Mouse (Mus musculus) embryonic facial prominence, embryonic 15.5 days (tissue): ENCODE results near the gene P2ry10b. TPM values are rescaled to one million over a fixed set of nuclear protein-coding genes. Genes with fewer than 3 reads are reported as not detected.

Experiments used
- ATAC-seq: fragments of 200-750 bp; cut with Nextera tagmentation; 2 replicates; pipeline ENCODE4 v1.8.0; 2017; ENCODE audit warnings: low read depth, moderate TSS enrichment; ENCODE audit not compliant: insufficient number of reproducible peaks, low FRiP score, low TSS enrichment
- H3K27ac ChIP-seq: fragments of 300-500 bp; sonication (generic); replicated peaks from 2 replicates; pipeline ENCODE4 v1.5.1; 2015; ENCODE audit warnings: mild to moderate bottlenecking, inconsistent platforms
- H3K27me3 ChIP-seq: fragments of 300-500 bp; sonication (generic); 2 replicates; pipeline ENCODE4 v1.6.1; 2015; ENCODE audit warnings: inconsistent platforms
- H3K36me3 ChIP-seq: fragments of 300-500 bp; sonication (generic); 2 replicates; pipeline ENCODE4 v1.6.1; 2015; ENCODE audit warnings: mild to moderate bottlenecking, inconsistent platforms
- H3K4me1 ChIP-seq: fragments of 300-500 bp; sonication (generic); 2 replicates; pipeline ENCODE4 v1.6.1; 2015; ENCODE audit warnings: inconsistent platforms
- H3K4me2 ChIP-seq: fragments of 300-500 bp; sonication (generic); replicated peaks from 2 replicates; pipeline ENCODE4 v1.6.1; 2015; ENCODE audit warnings: mild to moderate bottlenecking, inconsistent platforms
- H3K4me3 ChIP-seq: fragments of 300-500 bp; sonication (generic); replicated peaks from 2 replicates; pipeline ENCODE4 v1.5.1; 2015; ENCODE audit warnings: mild to moderate bottlenecking, inconsistent platforms
- H3K9ac ChIP-seq: fragments of 300-500 bp; sonication (generic); 2 replicates; pipeline ENCODE4 v1.6.1; 2015; ENCODE audit warnings: inconsistent platforms
- H3K9me3 ChIP-seq: fragments of 300-500 bp; sonication (generic); replicated peaks from 2 replicates; pipeline ENCODE4 v1.6.1; 2016; ENCODE audit warnings: inconsistent platforms
- WGBS: fragments of 180-500 bp; shearing (Covaris S2); methylation state at CpG from one replicate; pipeline ENCODE4 v1.1.7; 2015; 5-methylcytosine and 5-hydroxymethylcytosine counted together
- polyA plus RNA-seq: library from polyadenylated mRNA; unstranded; fragments of >200 nt; fragmentation: Nextera tagmentation; extraction: Ambion mirVana; gene quantifications from 2 replicates; pipeline ENCODE4 v1.2.1, GENCODE M21; 2015

The P2ry10b gene
- polyA plus RNA-seq, 1 experiment from 2014 or later = 4.4 TPM

DNA sequence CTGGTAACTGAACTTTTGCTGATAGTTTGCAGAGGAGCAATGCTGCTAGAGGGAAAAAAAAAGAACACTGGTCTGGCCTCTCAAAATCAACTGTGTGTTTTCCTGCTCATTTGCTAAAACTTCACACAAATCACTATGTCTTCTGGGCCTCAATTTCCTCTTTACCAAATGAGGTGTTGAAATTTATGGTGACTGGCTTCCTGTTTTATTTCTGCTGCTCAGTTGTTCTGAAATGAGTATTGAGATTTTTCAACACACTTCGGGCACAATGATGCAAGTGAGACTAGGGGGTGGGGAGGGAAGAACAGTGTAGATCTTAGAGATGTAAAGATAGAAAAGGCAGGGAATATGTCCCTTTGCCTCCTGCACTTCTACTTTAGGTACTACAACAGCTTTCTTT is 30.0 kb downstream of the P2ry10b start:
- Histone ChIP-seq H3K9ac (no peak overlapping the region), H3K4me2 (no peak overlapping the region), H3K36me3 (no peaks in the 10 kb centered on the region), H3K27me3 (no peaks in the 10 kb centered on the region), H3K27ac (no peak overlapping the region), H3K9me3 (no peaks in the 10 kb centered on the region), H3K4me3 (no peak overlapping the region), H3K4me1 (no peaks in the 10 kb centered on the region)
- 63% methylated on average over 1 of the region's 1 CpGs for WGBS
- no peak for ATAC-seq

DNA sequence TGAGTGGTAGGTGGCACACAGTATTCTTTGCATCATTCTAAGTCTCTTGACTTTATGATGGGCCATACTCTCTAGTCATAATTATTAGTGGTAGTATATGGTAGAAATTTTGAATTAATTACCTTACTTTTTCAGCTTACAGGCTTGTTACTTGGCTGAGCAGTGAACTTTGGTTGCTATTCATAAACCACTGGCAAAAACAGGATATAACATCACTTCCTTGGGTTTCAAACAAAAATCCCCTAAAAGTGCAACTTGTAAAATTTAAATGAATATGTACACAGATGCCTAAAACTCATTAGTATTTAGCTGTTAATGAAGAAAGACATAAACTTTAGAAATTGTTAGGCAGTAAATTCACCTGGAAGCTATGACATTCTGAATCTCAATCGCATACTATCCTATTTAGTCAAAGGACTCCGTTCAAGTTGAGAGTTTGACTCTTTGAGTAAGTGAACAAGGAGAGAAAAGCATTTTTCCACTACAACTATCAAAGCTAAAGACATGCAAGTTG is 68.9 kb downstream of the P2ry10b start:
- H3K27me3 ChIP-seq = no peaks in the 10 kb centered on the region
- H3K9ac ChIP-seq = no peak overlapping the region
- 80% methylated on average over 2 of the region's 2 CpGs for WGBS
- H3K9me3 ChIP-seq = no peaks in the 10 kb centered on the region
- H3K4me1 ChIP-seq = no peaks in the 10 kb centered on the region
- H3K4me2 ChIP-seq = no peak overlapping the region
- no peak for ATAC-seq
- H3K36me3 ChIP-seq = no peaks in the 10 kb centered on the region
- H3K27ac ChIP-seq = no peak overlapping the region
- no peak overlapping the region for H3K4me3 ChIP-seq

Other genes with a start within 250 kb of the P2ry10b start
- gene Lpar4, start 228.3 kb upstream of the P2ry10b start, polyA plus RNA-seq = 28.0 and 29.9 TPM in 2 replicates
- 0.21 and 0.24 TPM in 2 replicates for gene P2ry10, start 60.4 kb upstream of the P2ry10b start, polyA plus RNA-seq
- 0.17 and 0.49 TPM in 2 replicates for gene Gpr174, start 107.0 kb downstream of the P2ry10b start, polyA plus RNA-seq